Mouse (Mus musculus): Measurements from ENCODE around the gene Gtf2f2. TPM values are rescaled to one million over a fixed set of nuclear protein-coding genes. Genes with fewer than 3 reads are reported as not detected.
"Not testable (repeated sequence)": the region's sequence is repeated elsewhere in the genome, so short reads cannot be mapped to it uniquely, and the experiment has no call there.

The Gtf2f2 gene
- total RNA-seq, 2 experiments from 2014 or later = 28.6 to 31.0 TPM

DNA sequence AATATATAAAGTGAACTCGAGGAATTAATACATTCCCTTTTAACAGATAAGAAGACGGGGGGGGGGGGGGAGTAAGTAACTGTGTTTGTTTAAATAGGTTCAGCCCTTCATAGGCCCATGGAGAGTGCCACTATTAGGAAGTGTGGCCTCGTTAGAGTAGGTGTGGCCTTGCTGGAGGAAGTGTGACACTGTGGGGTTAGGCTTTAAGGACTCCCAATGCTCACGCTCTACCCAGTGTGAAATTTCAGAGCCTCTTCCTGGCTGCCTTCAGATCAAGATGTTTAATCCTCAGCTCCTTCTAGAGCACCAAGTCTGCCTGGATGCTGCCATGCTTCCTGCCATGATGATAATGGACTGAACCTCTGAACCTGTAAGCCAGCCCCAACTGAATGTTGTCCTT, 8.9 kb downstream of the Gtf2f2 start:
- DNase-seq (ENCODE audit: low spot score in 2 of 2) = no peak

DNA sequence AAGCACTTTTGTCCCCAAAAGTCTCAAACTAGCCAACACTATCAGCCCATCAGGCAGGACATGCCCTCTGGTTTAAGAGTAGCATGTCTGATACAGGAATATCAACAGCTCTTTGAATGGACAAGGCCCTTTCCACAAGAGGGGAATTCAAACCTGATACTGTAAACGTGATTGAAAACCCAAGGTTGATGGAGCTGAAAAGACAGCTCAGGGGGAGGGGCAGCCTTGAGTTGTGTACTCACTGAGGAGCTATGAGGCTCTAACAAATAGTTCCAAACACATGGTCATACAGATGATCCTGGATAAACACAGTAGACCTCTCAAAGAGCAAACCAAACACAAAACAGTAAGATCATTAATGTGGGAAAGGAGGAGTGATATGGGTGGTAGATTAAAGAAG, 12.6 kb downstream of the Gtf2f2 start:
- DNase-seq (ENCODE audit: low spot score in 2 of 2) = no peak

DNA sequence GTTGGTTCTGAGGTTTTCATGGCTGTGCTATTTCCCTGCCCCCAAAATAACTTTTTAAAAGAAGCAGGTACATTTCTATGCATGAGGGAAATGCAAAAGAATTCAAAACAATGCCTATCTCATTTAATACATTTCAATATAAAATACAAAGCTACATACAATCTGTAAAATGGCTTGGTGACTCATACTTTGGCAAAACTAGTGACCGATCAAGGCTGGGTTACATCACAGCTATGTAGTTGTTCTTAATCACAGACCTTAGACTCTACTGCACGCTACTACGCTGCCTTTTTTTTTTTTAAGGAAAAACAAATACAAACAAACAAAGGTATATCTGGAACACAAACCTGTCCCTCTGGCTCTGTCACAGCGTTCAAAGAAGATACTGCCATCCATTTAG, 18.3 kb downstream of the Gtf2f2 start:
- no peak for DNase-seq (ENCODE audit: low spot score in 2 of 2)

DNA sequence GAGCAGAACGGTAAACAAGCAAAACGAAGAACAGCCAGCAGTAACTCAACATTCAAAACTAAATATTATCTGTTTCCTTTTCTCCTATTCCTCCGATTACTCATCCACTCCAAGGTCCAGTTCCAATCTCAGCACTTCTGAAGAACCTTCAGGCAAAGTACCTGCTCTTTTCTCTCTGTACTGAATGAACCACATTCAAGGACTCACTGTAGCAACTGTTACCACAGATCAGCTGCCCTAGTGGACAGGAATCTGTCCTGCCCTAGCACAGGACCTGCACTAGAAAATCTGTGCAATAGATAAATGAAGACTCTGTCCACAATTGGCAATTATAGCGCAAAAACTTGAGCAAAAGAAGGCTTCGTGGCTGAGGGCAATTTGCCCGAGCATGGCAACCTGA, 19.7 kb downstream of the Gtf2f2 start:
- DNase-seq (ENCODE audit: low spot score in 2 of 2) = no peak

DNA sequence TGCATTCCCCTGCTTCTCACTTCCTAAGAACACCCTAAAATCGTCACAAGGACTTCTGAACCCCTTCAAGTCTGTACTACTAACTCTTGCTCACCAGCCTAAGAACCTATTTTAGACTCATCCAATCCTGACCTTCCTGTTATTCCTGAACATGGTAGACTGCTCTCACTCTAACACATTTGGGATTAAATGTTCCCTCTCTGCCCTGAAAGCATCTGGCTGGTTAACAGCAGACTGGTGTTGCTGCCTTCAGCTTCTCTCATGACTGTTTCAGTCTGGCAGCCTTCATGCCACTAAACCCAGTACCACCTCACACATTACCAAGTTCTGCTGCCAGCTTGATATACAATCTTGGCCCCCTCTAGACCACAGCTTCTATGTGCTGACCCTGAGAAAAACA, 21.5 kb downstream of the Gtf2f2 start:
- no peak for DNase-seq (ENCODE audit: low spot score in 2 of 2)

DNA sequence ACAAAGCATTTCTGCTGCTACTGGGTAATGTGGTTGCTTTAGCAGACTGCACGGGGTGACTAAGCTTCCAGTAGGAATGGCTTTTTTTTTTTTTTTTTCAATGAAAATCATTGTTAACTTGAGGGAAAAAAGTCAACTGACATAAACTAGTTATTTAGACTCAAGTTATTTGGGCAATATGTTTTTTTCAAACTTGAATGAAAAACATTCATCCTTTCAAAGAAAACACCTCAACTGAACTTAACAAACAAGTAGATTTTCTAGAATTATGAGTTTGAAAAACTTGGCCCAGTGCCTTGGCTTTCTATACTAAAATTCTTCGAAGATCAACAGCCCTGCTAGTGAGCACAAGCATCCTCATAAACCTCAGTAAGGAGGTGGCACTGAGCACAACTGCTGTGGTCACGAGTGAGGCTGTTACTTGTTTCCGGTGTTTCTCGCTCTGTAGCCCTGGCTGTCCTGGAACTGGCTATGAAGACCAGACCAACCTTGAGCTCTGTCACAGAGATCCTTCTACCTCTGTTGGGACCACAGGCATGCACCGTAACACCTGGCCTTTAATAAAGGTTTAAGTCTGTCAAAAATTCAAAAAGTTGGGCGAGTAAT, 23.7 kb downstream of the Gtf2f2 start:
- DNase-seq (ENCODE audit: low spot score in 2 of 2) = no peak

DNA sequence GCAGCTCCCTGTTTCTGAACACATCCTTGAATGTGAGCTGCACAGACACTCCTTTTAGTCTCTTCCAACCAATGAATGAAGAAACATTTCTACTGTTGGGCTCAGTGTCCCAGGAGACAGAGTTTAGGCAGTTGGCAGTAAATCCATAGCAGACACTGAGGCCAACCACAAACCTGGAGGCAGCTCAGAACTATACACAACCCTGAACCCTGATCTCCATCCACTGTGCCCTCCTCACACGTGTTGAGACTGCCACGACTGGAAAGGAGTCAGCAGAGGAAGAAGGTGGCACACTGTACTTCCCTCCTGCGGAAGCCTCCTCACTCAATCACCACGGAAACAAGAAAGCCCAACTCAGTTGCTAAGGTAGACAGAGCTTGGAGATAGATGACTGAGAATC, 25.6 kb downstream of the Gtf2f2 start:
- DNase-seq (ENCODE audit: low spot score in 2 of 2) = no peak

DNA sequence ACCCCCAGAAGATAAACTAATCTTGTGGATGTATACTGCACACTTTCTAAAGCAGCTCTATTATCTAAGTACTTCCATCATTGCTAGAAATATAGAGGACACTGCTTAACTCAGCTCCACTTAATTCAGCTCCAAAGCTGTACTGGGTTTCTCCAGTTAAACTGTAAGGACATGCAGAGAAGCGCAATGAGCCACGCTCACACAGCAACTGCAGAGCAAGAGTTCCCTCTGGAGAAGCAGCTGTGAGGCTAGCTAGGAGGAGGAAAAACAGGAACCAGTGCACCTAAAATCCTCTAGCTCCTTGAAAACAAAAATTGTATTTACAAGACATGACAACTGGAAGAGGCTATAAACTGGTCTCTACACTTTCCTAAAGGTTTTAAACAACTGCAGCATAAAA, 26.8 kb downstream of the Gtf2f2 start:
- no peak for DNase-seq (ENCODE audit: low spot score in 2 of 2)

DNA sequence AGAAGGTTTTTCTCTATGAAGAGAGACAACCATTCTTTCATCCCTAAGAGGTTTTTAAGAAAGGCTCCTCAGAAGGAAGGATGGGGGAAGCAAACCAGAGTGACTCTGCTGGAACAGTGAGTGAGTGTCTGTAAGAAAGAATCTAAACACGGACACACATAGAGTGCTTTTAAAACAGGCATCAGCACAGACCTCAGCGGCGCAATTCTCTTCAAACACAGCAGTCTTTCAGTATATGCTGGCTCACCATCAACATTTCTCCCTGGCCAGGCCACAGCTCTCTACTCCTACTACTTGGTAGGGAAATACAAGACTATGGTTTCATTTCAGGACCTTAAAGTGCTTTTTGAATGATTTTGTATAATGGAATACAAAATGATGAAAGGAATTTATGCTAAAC, 29.4 kb downstream of the Gtf2f2 start:
- no peak for DNase-seq (ENCODE audit: low spot score in 2 of 2)

DNA sequence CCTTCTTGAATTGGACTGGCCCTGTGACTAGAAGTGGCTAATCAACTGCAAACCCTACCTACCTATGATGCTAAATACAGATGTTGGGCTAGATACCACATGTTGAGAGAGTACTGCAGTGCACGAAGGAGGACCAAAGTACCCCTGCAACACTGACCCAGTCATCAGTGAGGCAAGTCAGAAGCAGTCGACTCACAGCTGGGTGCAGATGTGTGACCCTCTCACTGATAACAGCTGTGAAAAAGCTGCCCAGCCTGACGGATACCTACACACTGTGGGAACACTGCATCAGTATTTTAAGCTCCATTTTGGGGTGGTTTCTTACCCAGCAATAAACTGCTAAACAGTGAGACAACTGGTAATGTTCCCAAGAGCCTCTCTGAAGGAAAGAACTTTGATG, 34.6 kb downstream of the Gtf2f2 start:
- DNase-seq (ENCODE audit: low spot score in 2 of 2) = no peak

DNA sequence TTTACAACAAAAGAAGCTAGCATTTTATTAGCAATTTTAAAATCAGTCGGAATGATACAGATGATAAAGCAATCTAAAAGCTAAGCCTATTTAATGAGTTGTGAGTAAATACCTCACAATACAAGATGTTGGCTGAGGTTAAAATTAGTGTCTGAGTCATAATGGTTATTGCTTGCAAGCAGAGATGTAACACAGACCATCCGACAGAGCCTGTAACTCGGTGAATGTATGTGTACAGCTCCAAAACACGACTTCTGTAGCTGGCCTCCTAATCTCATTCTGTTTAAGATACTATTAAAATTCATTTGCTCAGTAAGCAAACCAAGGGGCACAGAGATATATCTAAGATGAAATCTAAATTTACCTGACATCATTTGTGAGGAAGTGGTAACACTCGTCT, 43.4 kb downstream of the Gtf2f2 start:
- no peak for DNase-seq (ENCODE audit: low spot score in 2 of 2)

DNA sequence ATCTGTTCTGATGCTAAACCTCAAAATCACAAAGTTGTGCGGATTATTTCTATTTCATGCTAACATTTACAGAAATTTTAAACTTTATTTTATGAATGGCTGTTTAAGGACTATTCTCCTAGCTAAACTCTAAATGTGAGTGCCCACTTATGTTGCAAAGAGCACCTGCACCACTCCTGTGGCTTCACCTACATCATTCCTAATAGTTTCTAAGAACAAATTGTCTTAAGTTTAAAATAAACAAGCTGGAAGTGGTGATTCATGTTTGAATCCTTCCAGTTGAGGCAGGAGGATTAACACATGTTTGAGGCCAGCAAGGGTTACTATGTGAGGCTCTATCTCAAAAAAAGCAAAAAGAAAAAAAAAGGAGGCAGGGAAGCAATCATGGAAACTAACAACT, 46.2 kb downstream of the Gtf2f2 start:
- DNase-seq (ENCODE audit: low spot score in 2 of 2) = no peak

DNA sequence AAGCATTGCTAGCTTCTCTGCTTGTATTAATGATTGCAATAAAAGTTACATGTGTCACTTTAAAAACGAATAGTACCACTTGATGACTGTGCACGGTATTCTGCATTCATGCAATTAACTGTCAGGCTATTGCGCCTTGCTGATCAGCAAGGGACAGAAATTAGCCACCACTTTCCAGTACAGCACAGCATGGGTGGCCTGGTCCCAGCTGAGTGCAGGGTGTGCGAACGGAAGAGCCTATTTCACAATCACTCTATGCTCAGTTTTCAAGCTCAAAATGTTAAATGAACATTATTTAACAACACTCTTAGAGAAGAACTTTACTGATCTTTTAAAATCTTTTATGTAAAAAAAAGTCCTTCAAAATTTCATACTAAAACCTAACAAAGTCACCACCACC, 46.7 kb downstream of the Gtf2f2 start:
- no peak for DNase-seq (ENCODE audit: low spot score in 2 of 2)

DNA sequence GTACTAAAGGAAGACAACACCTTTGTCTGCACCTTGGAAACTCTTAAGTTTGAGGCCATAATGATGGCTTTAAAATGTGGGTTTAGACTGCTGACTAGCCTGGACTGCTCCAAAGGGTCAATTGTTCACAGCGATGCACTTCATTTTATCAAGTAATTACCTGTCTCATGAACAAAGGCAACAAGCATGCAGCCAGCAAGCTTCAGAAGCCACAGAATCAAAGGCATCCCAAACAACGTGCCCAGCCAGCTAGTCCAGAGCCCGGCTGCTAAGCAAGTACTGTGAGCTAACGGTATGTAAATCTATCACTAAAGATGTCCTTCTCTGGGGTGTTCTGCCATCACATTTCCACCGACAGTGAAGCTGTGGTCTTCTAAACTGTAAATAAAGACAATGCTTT, 47.5 kb downstream of the Gtf2f2 start:
- DNase-seq (ENCODE audit: low spot score in 2 of 2) = no peak

DNA sequence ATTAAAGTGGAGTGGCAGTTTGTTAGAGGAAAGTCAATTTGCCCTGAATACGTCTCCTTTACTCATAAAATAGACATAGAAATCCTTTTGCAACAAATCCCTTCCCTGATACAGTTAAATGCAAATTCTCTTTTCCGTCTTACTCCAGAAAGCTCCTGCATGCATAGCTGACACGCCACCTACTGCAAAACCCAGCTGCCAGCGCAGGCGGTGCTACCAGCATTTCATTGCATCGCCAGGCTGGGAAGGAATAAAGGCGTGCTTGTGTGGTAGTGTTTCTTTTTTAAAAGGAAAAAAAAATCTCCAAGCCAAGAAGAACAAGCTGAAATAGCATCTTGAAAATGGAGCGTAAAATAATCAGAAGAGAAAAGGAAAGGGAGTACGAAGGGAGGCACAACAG, 48.4 kb downstream of the Gtf2f2 start:
- no peak for DNase-seq (ENCODE audit: low spot score in 2 of 2)

DNA sequence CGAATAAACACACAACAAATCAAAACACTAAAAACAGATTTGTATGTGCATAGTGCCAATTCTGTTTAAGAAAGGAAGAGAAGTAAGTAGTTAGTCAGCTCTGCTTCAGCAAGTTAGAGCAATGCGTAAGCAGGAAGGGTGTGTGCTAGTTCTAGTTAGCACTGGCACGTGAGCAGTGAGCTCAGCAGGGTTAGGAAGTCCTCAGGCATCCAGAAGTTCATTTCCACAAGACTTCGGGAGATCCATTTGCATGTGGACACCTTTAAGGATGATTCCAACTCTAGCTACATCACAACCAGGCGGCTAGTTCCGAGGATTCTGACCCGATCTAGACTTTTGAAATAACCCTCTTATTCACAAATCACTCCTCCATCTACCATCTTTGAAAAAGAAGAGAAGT, 55.9 kb downstream of the Gtf2f2 start, which contains the start of gene Kctd4:
Kctd4 (plus strand) TSS at position 244 of the 400 bp plus-strand sequence.
- DNase-seq (ENCODE audit: low spot score in 2 of 2) = no peak

DNA sequence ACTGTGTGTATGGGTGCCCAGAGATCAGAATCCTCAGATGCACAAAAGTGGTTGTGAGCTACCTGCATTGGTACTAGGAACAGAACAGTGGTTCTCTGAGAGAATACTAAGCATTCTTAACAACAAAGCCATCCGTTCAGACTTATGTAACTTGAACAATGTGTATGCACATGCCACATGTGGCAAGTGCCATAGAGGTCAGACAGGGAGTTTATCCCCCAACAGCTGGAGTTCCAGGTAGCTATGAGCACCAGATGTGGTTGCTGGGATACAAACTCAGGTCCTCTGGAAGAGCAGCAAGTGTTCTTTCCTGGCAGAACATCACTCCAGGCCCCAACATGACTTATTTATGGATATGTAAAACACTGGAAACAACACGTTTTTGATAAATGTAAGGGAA, 57.7 kb downstream of the Gtf2f2 start:
- DNase-seq (ENCODE audit: low spot score in 2 of 2) = no peak

DNA sequence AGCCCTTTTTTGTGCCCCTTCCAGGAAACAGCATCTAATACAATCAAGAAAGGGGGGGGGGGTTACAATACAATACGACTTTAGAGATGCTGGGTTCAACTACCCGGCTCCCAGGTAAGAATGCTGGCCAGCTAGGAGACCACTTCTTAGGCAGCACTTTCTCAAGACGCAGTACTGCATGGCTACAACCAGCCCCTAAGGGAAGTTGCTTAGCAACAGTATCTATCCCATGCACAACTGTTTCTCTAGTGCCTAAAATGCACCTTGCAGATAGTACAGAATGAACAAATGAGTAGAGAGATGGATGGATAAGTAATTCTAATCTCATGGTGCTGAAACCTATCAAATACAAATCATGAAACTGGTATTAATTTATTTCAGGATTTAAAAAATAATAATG, 63.0 kb downstream of the Gtf2f2 start:
- no peak for DNase-seq (ENCODE audit: low spot score in 2 of 2)

DNA sequence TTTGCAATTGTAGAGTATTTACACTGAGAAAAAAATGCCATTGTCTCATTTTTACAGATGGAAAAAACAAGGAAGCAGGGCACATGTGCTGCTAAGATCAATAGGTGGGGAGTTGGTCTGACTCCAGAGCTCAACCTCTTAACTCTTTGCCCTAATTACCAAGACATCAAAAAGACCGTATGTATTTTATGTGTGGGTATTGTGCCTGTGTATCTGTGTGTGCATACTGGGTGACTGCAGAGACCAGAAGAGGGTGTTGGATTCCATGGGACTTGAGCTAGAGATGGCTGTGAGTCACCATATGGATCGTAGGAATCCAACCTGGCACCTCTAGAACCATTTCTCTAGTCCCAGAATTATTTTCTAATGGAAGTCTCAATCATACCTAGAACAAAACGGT, 68.3 kb downstream of the Gtf2f2 start:
- no peak for DNase-seq (ENCODE audit: low spot score in 2 of 2)

DNA sequence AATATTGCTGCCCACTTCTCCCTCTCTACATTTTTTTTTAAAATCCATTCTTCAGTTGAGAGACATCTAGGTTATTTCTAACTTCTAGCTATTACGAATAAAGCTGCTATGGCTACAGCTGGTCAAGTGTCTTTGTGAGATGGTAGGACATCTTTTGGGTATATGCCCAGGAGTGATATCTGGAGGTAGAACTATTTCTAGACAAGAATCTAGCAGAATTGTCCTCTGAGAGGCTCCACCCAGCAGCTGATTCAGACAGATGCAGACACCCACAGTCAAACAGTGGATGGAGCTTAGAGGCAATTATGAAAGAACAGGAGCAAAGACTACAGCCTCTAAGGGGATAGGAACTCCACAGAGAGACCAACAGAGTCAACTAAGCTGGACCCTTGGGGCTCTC, 69.2 kb downstream of the Gtf2f2 start:
- DNase-seq (ENCODE audit: low spot score in 2 of 2) = no peak

DNA sequence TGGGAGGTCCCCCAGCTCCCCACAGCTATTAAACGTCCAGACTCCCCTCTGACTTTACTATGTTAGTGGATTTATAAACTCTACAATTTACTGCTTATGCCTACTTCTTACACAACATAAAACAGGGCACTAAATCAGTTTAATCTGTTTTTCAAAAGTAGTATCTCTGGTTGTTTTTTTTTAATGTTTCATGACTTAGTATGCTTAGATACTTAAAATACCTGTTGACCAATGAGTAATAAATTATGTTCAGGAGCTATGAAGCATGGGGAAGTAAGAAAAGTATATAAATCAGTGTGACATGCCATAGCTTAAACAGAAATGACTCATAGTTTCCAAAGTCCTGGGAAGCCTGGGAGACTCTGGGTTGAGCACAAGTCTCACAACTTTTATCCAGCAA, 73.0 kb downstream of the Gtf2f2 start:
- no peak for DNase-seq (ENCODE audit: low spot score in 2 of 2)

DNA sequence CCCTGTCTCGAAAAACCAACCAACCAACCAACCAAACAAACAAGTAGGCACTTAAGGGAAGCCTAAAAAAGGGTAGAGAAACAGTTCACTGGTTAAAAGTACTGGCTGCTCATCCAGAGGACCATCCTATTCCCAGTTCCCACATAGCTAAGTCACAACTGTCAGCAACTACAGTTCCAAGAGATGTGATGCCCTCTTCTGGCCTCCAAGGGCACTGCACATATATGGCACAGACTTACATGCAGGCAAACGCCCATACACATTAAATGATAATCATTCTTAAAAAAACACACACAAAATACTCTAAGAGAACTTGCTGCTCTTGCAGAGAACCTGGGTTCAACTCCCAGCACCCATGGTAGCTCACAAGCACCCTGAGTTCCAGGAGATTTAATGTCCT, 76.3 kb downstream of the Gtf2f2 start:
- DNase-seq (ENCODE audit: low spot score in 2 of 2) = no peak

DNA sequence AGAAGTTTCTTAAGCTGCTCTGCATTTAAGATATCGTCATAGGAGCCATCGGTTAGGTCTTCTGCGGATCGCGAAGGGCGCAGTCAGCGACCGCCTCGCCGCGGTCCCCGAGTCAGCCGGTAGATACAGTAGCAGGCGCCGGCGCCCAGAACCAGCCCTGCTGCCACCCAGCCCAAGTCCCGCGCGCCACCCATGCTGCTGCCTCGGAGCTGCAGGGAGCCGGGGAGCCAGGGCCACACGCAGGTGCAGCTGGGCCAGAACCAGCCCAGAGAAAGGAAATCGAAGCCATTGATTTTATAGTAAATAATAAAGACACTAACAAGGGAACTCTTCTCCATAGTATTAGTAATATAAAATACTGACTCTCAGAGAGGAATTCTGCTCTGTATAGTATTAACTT, 79.4 kb downstream of the Gtf2f2 start:
- no peak for DNase-seq (ENCODE audit: low spot score in 2 of 2)

DNA sequence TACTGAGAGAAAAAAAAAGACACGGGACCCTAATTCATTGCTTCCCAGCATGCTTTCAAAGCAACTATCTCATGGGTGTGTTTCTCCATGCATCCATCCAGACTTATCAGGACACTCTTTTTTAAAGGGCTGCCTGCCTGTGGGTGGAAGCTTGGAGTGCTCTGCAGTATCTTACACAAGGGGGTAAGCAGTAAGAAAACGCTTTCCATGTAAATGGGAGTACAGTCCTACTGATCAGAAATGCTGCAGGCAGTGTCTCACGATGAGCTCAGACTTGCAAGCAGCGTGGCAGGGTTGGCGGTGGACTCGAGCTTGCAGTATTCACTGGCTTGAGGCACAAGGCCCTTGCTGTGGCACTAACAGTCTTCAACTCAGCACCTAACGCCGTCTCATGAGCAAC, 81.0 kb downstream of the Gtf2f2 start:
- DNase-seq (ENCODE audit: low spot score in 2 of 2) = not testable (repeated sequence)
